Mouse (Mus musculus) adipocyte (in vitro differentiated cells): ENCODE results near the gene Lfng.

Experiments used
- DNase-seq: peaks from one replicate; pipeline ENCODE4 v3.0.0-alpha.2; 2016; ENCODE audit warnings: low spot score

Lfng gene

DNA sequence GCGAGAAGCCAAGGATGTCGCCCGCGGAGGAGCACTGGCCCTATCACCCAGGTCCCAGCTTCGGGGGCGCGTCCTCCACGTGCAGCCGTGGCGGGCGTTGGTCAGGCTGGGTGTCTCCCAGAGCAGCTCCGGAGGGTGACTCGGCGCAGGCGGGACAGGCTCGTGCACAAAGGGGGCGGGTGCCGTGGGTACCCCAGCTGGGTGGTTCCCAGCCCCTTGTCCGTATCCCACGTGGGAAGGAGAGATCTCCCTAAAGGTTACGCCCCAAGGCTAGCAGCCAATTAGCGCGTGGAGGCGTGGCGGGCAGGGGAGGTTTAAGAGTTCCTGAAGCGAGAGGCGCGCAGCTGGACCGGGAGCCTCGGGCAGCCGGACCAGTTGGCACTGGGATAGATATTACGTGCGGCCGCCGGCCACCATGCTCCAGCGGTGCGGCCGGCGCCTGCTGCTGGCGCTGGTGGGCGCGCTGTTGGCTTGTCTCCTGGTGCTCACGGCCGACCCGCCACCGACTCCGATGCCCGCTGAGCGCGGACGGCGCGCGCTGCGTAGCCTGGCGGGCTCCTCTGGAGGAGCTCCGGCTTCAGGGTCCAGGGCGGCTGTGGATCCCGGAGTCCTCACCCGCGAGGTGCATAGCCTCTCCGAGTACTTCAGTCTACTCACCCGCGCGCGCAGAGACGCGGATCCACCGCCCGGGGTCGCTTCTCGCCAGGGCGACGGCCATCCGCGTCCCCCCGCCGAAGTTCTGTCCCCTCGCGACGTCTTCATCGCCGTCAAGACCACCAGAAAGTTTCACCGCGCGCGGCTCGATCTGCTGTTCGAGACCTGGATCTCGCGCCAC lies at the start of gene Lfng:
TSS of gene Lfng (plus strand) at position 320 of the 835 bp plus-strand sequence.
- peak; percentile 50 for DNase-seq

DNA sequence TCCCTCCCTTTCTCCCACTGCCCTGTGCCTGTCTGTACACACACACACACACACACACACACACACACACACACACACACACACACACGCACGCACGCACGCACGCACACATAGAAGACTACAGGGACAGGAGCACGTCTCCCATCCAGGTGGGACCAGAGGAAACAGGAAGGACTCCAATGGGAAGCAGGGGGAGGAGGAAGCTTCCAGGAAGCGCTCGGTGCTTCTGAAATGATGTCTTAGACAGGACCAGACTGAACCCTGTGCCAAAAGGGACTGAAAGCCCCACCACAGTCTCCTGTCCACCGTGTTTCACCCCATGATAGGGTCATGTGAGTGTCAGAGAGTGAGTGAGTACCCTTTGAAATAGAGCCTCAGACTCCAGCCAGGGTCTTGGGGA lies 44.5 kb upstream of the Lfng start:
- DNase-seq = no peak

DNA sequence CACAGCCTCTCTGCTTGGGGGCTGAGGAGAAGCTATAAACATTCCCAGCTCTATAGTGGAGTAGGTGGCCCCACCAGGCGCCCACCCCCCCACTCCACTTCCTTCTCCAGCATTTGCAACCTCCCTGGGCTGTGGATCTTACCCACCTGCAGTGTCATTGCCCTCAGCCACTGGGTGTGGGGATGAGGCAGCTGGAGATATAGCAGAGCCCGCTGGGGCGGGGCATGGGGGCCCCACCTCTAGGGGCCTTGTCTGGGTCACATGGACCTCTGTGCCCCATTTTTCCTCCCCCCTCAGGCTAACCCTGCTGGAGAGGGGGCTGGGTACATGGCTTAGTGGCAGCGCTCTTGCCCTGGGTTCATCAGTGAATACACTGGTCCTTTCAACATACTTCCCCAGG lies 42.2 kb upstream of the Lfng start, which contains the start of gene Grifin:
TSS of gene Grifin (minus strand) at position 176 of the 400 bp plus-strand sequence.
- DNase-seq = no peak

DNA sequence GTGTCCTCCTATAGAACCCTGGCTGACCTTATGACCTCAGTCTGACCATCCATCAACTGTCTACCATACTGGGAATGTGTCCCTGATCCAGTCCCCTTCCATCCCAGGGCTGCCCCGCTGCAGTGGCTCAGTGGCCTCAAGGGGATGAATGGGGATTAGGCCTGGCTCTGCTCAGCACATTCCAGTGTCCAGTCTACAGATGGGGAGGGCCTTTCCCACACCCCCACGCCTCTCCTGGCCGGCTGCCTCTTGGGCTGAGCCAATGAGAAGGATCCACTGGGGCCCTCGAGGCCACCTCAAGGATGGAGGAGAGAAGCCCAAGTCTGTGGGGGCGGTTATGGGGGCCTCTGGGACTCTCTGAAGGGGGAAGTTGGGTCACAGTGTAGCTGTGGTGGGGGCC lies 41.7 kb upstream of the Lfng start:
- DNase-seq = peak; percentile 76

DNA sequence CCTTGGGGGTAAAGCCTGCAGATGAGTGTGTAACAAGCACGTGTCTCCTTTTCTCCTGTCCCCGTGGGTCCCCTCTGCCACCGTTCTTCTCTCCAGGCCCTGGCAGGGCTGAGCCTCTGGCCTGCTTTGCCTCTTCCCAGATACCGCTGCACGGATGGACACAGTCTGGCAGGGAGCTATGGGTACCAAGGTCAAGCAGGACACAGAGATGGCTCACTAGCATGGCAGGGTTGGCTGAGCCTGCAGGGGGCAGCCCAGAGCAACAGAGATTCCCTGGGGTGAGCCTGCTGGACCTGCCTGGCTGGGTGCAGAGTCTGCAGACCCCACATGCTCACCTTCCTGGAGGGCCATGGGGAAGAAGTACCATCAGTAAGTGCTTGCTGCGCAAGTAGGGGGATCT lies 41.3 kb upstream of the Lfng start:
- DNase-seq = peak; percentile 58

DNA sequence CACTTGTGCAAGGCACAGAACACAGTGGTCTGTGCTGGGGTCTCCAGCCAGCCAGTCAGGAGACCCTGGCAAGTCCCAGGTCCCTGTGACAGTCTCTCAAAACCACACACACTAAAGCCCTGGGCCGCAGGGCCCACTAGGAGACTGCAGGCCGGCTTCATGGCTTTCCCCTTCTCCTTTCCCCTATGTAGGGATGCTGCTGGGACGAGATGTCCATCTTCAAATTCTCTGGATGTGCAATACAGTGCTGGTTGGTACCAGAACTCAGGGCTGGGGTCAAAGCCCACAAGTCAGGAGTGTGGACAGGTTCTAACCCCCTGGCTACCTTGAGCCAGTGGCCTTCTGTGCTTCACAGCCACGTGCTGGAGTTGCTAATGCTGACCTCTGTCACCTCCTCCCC lies 40.8 kb upstream of the Lfng start:
- no peak for DNase-seq

DNA sequence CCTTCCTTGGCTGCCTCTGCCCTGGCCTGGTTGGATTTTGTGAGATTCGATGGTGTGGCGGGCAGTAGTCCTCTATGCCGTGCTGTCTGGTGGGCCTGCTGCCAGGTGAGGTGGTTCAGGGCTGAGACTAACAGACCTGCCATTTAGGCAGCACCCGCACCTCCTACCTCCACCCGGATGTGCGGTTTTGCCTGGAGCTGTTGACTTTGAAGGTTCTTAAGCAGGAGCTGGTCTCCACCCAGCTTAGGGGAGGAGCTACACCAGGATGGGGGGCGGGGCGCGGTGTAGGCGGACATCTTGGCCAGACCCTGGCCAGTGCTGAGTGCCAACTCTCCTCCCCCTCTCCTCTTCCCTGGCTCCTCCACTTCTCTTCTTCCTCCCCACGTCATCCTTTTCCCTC lies 39.8 kb upstream of the Lfng start:
- DNase-seq = no peak

DNA sequence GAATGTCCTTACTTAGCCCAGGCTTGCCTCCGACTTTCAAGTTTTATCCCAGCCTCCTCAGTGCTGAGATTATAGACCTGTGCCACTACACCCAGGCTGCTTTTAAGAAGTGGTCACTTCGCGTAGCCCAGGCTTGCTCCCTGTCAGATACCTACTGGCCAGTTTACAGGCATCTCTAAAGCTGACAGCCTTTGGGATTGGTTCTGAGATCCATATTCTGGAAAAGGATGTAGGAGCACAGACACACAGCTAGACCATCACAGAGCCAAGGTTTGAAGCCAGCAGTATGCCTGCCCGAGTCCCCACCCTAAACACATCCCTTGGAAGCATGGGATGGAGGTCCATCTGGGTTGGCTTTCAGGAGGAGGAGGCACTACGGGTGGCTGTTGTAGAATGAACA lies 39.4 kb upstream of the Lfng start:
- DNase-seq = no peak

DNA sequence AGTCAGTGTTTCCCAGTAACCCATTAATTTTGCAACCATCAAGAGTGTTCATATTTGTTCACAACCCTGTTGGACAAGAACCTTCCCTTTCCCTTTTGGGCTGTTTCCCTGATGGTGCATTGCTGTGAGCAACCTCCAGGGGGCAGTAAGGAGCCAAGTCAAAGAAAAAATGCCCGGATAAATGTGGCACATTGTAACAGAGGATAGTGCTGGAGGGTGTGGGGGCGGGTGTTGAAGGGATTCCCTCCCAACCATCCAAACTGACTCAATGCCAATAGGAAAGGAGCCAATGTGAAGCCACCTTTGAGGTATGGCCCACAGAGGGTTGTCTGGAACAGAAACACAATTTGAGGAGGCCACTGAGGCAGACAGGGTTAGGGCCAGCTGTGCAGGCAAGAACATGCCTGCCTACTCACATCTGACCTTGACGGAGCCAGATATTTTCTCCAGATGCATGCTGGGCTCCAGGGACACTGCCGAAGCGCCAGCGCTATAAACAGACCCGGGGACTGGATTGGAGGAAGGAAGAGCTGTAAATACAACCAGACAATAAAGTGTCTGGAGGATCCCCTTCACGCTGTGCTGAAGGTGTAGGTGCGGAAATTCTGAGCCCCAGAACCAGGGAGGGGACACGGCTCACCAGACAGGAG lies 38.7 kb upstream of the Lfng start:
- DNase-seq = peak; percentile 92

DNA sequence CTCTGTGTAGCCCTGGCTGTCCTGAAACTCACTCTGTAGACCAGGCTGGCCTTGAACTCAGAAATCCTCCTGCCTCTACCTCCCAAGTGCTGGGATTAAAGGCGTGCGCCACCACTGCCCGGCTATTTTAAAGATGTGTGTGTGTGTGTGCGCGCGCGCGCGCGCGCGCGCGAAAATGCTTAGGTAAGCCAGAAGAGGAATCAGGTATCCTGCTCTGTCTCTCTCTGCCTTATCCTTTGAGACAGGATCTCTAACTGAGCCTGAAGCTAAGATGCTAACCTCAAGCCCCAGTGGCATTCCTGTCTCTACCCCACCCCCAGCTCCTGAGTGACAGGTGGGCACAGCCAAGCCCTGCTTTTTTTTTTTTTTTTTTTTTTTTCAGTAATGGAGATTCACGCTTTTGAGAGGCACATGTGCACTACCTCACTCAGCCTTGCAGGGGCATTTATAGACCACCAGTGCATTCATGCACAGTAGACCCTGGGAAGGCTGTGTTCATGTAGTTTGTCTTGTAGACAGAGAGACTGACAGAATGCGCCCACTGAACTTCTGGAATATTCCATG lies 38.0 kb upstream of the Lfng start:
- no peak for DNase-seq

DNA sequence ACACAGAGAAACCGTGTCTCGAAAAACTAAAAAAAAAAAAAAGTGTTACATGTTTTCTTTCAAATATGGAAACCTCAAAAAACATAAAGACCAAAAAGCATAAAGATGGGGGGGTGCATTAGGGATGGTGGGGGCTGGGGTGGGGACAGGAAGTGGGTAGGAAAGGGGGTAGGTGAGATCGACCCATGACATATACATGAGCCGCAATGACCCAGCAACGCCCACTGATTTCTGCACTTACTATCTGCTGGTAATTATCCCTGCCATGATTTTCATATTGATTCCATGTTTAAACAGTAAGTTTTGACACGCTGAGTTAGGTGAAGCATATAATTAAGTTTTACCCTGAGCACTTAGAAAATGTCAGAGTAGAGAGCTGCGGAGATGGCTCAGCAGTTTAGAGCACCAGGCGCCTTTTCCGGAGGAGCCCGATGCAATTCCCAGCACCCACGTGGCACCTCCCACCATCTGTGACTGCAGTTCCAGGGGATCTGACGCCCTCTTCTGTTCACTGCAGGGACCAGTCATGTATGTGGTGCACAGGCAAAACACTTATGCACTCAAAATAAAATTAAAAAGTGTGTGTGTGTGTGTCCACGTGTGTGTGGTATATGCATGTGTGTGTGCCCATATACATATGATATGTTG lies 36.8 kb upstream of the Lfng start:
- DNase-seq = no peak

DNA sequence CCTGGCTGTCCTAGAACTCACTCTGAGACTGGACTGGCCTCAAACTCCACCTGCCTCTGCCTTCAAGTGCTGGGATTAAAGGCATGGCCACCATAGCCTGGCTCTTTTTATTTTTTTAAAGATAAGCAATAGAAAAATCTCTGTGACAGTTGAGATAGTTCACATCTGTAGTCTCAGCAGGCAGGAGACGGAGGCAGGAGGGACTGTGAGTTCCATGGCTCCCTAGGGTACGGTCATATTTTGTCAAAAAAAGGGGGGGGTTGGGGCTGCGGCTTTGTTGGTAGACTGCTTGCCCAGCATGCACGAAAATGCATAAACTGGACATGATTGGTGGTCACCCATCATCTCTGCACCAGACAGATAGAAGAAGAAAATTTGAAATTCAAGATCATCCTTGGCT lies 35.9 kb upstream of the Lfng start:
- no peak for DNase-seq

DNA sequence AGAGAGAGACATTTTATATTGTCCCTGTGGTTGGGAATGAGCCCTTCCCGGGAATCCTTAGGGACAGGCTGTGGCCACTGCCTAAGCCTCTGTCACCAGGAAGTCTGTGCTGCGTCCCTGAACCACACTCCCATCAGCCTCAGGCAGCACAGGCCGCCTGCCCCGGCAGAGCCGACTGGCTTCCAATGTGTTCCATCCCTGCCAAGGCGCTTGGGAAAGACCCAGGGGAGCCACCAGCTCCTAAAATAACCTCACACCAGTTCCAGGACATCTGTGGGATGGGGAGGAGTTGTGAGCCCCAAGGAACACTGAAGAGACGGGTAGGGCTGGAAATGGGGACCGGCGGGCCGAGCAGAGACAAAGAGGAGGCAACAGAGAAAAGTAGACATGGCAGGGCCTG lies 35.4 kb upstream of the Lfng start:
- DNase-seq = peak; percentile 98

DNA sequence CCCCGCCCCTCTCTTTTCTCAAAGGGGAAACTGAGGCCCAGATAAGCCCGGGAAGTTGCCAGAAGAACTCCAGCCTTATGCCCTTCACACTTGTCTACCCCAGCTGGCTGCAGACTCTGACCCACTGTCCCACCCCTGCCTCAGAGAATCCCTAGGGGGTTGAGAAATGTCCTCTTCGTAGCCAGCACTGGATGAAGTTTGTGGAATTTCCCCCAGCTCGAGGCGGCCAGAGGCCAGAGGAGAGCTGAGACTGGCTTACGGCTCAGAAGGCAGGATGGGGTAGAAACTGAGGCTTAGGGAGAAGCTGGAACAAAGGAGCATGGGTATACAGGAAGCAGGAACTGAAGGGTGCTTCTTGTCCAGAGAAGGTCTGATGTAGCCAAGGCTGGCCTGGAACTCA lies 34.5 kb upstream of the Lfng start:
- peak; percentile 86 for DNase-seq

DNA sequence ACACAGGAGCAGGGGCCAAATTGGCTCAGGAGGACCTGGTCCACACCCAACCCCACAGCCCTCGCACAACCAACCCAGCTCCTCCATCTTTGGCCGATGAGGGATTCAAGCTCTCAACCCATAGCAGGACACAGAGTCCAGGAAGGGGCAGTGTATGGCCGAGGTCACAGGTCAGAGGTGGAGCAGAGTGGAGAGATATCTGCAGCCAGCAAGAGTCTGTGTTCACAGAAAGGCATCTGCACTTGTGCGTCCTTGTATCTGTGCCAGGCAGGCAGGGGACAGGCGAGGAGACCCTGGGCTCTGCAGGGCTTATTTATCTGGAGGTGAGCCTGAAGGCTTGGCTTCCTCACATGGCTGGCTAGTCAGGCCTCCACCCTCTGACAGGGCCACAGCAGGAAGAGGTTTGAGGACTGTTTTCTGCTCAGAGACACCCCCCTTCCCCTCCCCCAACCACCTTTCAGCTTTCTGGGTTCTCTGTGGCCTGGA lies 31.7 kb upstream of the Lfng start:
- DNase-seq = no peak

DNA sequence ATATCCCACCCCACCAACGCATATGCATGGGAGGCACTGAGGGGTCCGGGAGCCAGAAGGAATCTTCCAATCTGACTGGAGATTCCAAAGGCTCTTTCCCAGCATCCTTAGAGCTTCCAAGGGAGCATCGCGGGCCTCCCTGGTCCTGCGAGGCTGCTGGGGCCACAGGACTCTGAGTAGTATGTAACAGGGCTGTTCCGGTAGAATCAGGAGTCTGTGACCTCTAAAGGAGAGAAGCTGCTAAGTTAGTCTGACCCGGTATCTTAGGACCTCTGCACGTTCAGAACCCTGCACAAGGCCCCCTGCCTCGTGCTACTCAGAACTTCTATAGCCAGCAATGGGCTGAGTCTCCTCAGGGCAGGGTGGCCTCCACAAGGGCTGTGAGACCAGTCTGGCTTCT lies 27.9 kb upstream of the Lfng start:
- no peak for DNase-seq

DNA sequence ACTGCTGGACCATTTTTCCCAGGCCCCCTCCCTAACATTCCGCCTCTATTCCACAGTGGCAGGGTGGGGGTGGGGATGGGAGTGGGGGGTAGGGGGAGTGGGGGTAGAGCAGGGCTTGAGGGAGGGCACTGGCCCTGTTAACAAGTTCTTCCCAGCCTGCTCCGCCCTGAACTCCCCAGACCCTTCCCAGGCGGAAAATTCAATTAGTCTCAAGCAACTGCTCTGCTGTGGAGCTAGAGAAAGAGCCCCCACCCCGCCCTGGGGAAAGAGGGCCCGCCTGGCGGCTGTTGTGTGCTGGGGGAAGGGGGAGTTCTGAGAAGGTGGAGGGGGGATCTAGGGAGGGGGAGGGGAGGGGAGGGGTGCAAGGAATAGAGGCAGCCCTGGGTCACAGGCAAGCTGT lies 27.3 kb upstream of the Lfng start:
- DNase-seq = no peak

DNA sequence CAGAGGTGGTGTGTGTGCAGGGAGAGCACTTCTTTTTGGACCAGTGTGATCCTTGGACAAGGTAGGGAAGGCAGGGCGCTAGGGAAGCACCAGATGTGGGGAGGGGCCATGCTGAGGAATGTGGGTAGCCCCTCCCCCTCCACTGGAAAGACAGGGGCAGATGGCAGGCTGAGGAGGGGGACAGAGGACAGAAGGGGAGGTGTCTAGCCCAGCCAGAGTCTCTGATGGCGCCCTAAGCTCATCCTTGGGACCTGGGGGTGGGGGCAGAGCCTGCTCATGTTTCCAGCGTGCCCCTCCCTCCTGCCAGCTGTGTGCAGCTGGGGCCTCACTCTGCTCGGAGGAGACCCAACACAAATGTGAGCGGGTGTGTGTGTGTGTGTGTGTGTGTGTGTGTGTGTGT lies 25.6 kb upstream of the Lfng start:
- DNase-seq = no peak

DNA sequence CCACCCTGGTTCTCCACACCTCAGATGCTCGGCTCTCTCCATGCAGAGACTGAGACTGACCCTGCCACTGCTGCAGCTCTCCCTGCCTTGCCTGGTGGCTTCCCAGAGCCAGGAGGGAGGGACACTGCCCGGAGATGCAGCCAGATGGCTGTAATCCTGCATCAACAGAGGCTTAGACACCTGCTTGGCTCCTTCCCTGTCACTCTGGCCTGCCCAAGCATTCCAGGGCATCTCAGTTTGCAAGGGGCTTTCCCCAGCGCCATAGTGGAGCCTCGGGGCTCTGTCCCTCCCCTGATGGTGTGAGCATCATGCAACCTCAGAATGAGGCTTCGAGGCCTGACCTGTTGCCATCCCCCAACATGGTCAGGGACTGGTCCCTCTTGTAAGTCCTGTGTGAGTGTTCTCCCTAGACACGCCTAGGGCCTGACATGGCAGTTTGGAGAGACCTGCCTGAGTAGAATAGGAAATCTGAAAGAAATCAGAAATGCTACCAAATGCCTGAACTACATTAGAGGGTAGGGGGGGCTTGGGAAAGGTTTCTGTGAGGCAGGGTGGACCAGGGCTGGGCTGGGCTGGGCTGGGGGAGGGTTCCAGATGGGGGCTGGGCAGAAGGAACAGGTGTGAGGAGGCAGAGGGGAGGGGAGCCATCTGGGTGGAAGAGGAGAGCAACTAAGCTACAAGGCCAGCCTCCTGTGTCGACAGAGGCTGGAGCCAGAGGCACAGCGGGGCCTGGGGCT lies 24.0 kb upstream of the Lfng start:
- DNase-seq = no peak

DNA sequence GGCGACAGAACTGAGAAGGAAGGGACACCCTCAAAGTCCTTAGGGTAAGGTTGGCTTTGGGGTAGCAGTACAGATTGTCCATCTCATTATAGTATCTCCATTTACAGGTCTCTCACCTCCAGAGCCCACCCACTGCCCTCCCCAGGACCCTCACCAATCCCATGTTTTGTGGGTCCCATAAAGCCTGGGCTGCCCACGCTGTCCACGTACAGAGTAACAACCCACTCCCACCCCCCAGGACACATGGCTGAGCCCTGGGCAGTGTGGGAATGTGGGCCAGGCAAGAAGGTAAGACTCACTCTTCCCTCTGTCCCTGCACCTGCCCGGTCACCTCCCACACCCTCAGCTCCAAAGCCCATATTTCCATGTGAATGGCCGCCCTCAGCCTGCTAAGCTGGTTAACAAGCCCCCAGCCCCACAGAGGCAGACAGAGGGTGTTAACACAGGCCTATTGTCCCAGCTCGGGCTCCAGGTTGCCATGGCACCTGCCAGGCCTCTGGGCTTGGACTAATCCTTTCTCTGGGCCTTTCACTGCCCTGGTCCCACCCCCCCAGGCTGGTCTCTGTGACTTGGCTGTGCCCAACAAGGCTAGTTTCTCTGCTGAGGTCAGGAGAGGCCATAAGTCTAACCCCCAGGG lies 23.3 kb upstream of the Lfng start:
- no peak for DNase-seq

DNA sequence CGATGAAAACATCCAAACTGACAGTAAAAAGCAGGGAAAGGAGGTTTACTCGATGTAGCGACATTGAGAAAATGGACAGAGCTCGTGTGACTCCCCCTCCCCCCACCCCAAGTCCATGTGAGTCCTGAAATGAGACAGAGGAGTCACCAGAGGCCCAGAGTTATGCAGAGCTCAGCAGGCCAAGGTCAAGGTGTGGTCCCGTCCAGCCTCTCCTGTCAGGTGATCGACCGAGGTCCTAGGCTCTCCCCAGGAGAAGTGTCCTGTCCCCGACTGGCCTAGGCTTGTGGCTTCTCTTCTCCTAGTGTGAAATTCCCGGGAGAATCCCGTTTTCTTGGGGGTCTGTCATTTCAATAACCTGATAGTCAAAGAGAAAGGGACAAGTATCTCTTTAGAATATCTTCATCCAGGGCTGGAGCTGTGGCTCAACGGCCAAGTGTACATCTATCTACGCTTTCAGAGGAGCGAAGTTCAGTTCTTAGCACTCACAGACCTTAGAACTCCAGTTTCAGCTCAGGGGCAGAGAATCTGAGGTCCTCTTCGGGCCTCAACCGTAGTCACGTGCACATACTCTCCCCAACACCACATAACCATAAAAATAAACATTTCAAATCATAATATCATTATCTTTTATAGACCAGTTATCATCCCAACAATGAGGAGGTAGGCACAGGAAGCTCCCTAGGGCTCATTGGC lies 17.9 kb upstream of the Lfng start:
- no peak for DNase-seq
